Mouse (Mus musculus): ENCODE measurements around the gene Zdhhc6. TPM values are rescaled to one million over a fixed set of nuclear protein-coding genes. Genes with fewer than 3 reads are reported as not detected.

Zdhhc6 gene
- polyA plus RNA-seq, 1 experiment from 2014 or later: 105 TPM

- H3K36me3 ChIP-seq (ENCODE audit: control insufficient read depth, insufficient read depth, low read length): no peaks in the 10 kb centered on the region
- ATAC-seq (ENCODE audit: insufficient read depth, low FRiP score, low TSS enrichment) (no peak), DNase-seq (ENCODE audit: low spot score) (no peak)
- no peak overlapping the region for H3K27ac ChIP-seq (ENCODE audit: low read depth, low read length)
- no peak overlapping the region for H3K4me3 ChIP-seq (ENCODE audit: low read depth, low read length)
- H3K4me2 ChIP-seq (ENCODE audit: low read depth): no peak overlapping the region
- H3K27me3 ChIP-seq (ENCODE audit: control insufficient read depth, insufficient read depth, low read length): no peaks in the 10 kb centered on the region
- H3K9ac ChIP-seq (ENCODE audit: low read length): no peak overlapping the region
- H3K4me1 ChIP-seq (ENCODE audit: control insufficient read depth, insufficient read depth, low read length): no peaks in the 10 kb centered on the region
- WGBS: 93% methylated on average over 7 of the region's 7 CpGs
- H3K9me3 ChIP-seq (ENCODE audit: control insufficient read depth, low read length): no peaks in the 10 kb centered on the region
Measured at GRCm38 (mm10) chr19:55227135-55227534, 88.7 kb downstream of the Zdhhc6 start.

DNA sequence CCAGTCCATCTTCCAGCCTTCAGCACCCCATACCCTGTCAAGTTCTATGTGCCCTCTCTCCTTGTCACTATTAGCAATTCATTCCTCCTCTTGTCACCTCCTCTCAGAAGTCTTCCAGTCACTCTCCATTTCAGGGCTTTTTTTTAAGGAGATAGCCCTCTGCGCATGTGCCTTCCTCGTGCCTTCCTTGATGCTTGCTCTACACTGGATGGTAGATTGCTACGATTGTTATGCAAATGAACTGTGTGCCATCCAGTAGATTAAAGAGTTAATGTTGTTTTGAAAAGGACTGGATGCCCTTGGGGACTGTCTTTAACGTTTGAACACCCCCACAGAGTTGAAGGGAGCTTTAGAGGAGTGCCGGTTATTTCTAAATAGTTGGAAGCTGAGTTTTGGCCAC lies 89.2 kb downstream of the Zdhhc6 start:
- ATAC-seq (ENCODE audit: insufficient read depth, low FRiP score, low TSS enrichment) (no peak), DNase-seq (ENCODE audit: low spot score) (no peak)
- Histone ChIP-seq H3K27me3 (ENCODE audit: control insufficient read depth, insufficient read depth, low read length) (no peaks in the 10 kb centered on the region), H3K9me3 (ENCODE audit: control insufficient read depth, low read length) (no peaks in the 10 kb centered on the region), H3K4me2 (ENCODE audit: low read depth) (no peak overlapping the region), H3K36me3 (ENCODE audit: control insufficient read depth, insufficient read depth, low read length) (no peaks in the 10 kb centered on the region), H3K4me1 (ENCODE audit: control insufficient read depth, insufficient read depth, low read length) (no peaks in the 10 kb centered on the region), H3K27ac (ENCODE audit: low read depth, low read length) (no peak overlapping the region), H3K9ac (ENCODE audit: low read length) (no peak overlapping the region), H3K4me3 (ENCODE audit: low read depth, low read length) (no peak overlapping the region)
- 69% methylated on average over 5 of the region's 5 CpGs for WGBS

DNA sequence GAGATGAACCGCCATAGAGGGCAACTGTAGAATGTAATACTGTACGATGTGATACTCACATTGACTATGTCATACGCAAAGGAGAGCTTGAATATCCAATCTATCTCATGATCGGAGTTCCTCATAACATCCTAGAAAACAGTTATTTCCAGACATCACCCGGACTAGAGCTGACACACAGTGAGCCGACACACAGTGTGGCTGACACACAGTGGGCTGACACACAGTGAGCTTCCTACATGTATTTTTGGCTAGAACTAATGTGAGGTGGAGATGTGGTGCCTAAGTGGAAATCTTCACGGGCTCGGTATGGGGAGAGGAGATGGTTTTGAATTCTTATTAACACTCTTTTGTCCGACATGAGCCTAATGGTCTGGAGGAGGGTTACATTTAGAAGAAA lies 93.6 kb downstream of the Zdhhc6 start:
- no peak overlapping the region for H3K9ac ChIP-seq (ENCODE audit: low read length)

More for the DNA sequence above, 93.6 kb downstream of the Zdhhc6 start:
- Histone ChIP-seq H3K4me1 (ENCODE audit: control insufficient read depth, insufficient read depth, low read length) (no peaks in the 10 kb centered on the region), H3K4me3 (ENCODE audit: low read depth, low read length) (no peak overlapping the region), H3K9me3 (ENCODE audit: control insufficient read depth, low read length) (no peaks in the 10 kb centered on the region), H3K27ac (ENCODE audit: low read depth, low read length) (no peak overlapping the region), H3K4me2 (ENCODE audit: low read depth) (no peak overlapping the region), H3K36me3 (ENCODE audit: control insufficient read depth, insufficient read depth, low read length) (no peaks in the 10 kb centered on the region), H3K27me3 (ENCODE audit: control insufficient read depth, insufficient read depth, low read length) (no peaks in the 10 kb centered on the region)
- no peak for ATAC-seq (ENCODE audit: insufficient read depth, low FRiP score, low TSS enrichment)
- no peak for DNase-seq (ENCODE audit: low spot score)
- WGBS: 93% methylated on average over 9 of the region's 9 CpGs

Other genes starting within 250 kb of the Zdhhc6 start
- 20.3 and 20.4 TPM in 2 replicates for gene Gpam, start 188.8 kb downstream of the Zdhhc6 start, polyA plus RNA-seq (2014; fragmentation: Nextera tagmentation; extraction: Ambion mirVana)
- not detected in 2 replicates for gene Tectb, start 135.3 kb downstream of the Zdhhc6 start, polyA plus RNA-seq (2014; fragmentation: Nextera tagmentation; extraction: Ambion mirVana)
- not detected in 2 replicates for gene Gucy2g, start 74.8 kb downstream of the Zdhhc6 start, polyA plus RNA-seq (2014; fragmentation: Nextera tagmentation; extraction: Ambion mirVana)
- 19.4 and 20.8 TPM in 2 replicates for gene Acsl5, start 64.1 kb downstream of the Zdhhc6 start, polyA plus RNA-seq (2014; fragmentation: Nextera tagmentation; extraction: Ambion mirVana)
- gene Vti1a, start 263 bp upstream of the Zdhhc6 start, polyA plus RNA-seq (2014; fragmentation: Nextera tagmentation; extraction: Ambion mirVana): 25.4 and 26.1 TPM in 2 replicates